Mouse (Mus musculus): ENCODE measurements around the gene Flrt3.

The Flrt3 gene

DNA sequence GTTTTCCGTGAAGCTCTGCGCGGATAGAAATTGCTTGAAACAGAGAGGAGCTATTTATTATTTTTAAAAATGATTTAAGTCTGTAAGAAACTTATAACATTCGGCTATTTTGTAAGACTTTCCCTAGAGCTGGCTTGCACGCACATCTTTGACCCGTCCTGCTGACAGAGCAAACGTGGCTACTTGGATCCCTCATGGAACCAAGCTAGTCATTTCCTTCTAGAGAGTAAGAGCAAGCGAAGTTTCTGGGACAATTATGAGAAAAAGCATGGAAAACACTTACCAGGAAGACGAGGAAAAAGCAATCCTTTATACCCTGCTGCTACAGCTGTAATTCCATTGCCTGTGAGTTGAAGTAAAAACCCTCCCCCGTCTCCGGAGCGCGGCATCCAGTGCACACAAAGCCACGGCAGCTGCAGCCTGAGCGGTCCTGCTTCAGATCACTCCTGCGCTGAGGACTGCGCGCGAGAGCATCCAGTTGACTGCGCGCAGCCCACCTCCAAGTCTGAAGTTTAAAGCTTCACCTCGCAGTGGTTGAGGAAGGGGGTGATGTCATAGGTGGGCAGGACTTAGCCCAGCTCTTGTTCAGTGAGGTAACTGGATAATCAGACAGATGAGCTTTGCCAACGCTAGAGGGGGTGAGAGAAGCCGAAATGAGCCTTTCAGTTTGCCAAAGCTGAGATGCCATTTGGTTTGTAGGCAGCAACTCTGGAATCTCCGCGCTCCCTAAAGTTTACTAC is at the start of gene Flrt3:
Gene Flrt3, minus strand, starts transcription at position 507 of the 740 bp plus-strand sequence.
- peak; percentile 96 for DNase-seq

DNA sequence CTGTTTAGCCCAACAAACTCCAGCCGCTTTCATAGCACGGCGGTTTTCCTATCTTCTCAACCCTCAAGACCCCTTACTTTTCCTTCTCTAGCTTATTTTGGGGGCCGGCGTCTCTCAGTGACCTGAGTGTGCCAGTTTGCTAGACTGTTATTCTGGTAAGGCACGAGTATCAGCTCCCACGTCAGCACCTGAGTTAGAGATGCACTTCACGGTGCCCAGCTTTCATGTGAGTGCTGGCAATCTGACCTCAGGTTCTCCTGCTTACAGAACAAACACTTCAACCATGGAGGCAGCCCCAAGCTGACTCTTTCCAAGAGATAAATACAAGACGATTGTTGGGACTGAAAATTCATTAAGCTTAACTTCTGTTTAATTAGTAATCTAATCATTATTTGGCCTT is 46.1 kb upstream of the Flrt3 start:
- DNase-seq, result no peak

DNA sequence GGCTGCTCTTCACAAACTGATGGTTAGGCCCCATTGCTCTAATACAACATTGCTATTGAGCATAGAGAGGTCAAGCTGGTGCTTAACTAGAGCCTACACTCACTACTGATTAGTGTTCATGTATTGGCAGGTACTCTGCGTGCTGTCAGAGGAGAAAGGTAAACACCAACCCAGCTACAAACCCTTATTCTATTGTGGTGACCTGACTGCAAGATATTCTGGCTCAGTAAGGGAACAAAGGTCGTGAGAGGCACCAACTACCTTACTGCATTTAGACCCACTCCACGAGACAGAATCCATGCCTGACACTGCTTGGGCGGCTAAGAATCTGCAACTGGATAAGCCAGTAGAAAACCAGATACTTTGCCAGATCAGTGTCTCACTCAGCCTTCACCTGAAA is 44.6 kb upstream of the Flrt3 start:
- no peak for DNase-seq

DNA sequence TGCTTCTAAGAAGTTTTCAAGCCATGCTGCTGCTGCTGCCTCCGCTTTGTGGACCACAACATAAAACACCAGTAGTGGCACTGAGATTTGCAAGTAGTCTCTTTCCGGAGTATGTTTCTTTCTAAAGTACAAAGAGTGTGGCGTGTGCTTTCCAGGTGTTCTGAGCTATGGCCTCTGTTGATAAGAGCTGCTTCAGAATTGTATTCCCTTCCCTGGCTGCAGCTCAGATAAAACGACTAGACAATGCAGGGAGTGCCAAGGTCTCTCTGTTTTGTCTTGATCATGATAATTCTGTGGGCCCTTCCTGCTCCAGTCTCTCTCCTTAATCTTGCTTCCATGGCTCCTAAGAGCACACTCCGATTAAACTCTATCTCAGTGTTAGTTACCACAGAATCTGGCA is 36.3 kb upstream of the Flrt3 start:
- DNase-seq, result no peak

DNA sequence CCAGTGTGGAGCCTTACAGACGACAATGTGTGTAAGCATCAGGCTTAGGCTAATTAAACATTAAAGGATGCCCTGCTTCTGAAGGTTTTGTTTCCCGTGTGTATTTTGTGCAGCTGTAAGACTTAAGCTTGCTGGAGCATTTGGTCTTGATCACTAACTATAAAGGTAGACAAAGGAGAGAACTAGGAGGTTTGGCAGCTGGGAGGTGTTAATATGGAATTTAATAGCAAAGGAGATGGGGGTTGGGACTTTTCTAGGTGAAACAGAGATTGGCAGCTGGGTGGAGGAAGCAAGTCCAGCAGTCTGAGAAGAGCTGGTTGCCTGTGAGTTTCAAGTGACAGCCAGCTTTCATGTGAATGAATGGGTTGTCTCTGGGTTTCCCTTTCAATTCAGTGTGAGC is 34.0 kb upstream of the Flrt3 start:
- no peak for DNase-seq

DNA sequence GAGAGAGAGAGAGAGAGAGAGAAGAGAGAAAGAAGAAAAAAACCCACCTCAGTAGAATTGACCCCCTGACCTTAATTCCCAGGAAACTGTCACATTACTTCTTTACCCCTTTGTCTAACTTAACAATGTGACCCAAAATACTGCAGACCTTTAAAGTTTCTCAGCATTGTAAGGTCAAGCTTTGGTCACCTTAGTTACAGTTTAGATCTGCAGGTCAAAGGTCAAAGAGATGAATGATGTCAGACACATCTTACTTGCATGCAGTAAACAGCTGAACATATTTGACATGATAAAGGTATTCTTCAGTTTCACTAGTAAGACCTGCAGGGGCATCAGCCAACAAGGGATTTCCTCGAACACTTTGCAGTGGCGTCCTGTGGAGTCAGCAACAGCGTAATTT is 32.9 kb upstream of the Flrt3 start:
- no peak for DNase-seq

DNA sequence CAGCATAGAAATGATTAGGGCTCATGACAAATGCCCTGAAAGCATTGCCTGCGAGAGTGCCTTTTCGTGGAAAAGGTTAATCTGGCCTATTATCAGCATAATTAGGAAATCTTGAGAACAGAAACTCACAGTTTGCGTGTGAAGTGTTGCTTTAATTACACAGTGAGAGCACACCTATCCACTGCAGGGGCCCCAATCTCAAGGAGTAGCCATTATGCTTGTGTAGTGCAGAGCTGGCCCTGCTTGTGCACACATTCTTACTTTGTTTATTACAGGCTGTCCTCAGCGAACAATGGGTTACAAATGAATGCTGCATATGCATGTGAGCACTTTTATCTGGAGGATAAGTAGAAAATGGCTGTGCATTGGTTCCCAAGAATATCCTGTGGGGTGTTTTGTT is 32.1 kb upstream of the Flrt3 start:
- no peak for DNase-seq

DNA sequence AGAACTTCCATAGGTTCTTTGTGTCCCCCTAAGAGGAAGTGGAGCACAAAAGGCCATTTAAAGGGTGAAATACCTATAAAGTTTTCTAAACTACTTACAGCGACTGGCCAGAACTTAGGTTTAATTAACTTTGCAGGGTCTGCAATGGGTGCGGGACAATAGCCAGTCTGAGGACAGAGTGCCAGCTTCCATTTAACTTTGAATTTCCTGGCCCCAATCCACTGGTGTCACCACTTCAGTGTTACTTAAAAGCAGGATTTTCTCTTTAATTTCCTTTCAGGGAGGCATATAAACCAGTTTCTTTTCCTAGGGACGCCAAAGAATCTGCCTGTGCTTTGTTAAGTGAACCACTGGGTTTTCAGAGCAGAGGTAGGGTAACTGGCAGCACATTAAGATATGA is 27.3 kb upstream of the Flrt3 start:
- DNase-seq, result no peak

DNA sequence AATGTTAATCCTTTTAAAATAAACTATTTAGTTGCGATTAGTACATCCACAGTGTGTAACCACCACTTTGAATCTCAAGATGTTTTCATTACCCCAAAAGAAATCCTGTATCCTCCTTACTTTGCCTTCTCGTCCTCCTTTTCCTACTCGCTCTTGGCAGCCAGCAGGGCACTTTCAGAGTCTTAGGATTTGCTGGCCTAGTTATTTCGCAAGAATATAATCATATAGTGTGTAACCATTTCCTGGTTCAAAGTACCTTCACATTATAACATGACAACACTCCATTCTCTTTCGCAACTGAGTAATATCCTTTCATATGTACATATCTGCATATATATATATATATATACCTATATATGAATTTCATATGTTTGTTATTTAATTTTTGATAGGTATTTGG is 22.6 kb upstream of the Flrt3 start:
- no peak for DNase-seq

DNA sequence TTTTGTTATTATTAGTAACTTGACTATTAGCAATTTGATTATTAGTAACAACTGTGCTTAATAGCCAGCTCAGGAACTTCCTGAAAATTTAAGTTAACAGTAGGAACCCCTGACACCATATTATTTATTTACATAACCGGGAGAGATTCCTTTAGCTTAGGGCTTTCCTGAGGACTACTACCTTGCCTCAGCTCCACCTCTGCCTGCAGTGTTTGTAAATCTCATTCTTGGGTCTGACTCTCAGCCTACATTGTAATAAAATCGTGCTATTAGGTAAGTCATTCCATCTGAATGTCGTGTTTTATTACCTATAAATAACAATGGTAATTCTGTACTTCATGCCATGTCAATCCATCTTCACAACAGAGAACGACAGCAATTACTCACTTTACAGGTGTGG is 21.2 kb upstream of the Flrt3 start:
- DNase-seq, result no peak

DNA sequence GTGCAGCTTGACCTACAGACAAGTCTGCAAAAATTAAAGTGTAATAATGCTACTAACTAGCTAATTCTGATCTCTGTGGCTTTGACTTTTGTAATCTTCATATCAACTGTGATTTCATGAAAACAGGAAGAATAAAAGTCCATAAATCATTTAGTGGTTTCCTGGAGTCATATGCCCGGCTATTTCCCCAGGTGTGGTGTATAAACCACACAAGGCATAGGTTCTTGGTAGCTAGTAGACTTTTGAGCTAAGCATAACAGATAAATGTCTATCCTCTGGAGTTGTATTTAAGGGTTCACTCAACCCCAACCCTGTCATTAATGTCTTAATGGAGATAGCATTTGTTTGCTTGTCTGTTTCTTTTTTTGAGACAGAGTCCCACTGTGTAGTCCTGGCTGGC is 20.1 kb upstream of the Flrt3 start:
- DNase-seq, result no peak

DNA sequence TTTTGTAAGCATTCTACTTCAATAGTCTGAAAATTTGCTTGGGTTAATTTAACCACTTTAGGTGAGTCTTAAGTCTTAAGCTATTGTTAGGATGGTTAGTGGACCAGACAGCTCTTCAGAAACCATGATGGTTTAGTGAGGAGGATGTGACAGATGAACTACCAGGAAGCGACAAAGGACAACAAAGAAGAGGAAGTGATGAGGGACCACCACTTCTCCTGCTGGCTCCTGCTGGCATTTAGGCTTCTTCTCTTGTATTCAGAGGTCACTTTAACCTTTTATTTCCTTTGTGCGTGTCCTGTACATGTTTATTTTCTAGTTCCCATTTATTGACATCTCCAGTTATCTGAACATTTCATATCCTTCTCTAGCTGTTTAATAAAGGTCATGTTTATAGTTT is 19.6 kb upstream of the Flrt3 start:
- DNase-seq, result no peak

DNA sequence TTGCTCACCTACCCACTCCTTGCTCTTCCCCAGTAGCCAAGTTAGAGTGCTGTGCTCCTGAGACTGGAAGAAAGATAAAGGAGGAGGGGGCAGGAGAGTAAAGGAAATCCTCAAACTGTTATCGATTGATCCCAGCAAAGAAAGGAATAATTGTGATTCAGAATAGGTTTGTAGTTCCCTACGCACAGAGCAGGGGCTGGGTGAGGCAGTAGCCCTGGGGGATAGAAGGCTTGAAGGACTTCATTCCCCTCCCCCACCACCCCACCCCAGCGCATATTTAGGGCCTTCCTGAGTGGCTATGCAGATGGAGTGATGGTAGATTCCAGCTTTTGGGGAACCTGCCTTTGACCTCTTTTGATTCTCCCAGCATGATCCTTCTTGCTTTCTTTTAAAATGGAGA is 5.5 kb upstream of the Flrt3 start:
- no peak for DNase-seq

DNA sequence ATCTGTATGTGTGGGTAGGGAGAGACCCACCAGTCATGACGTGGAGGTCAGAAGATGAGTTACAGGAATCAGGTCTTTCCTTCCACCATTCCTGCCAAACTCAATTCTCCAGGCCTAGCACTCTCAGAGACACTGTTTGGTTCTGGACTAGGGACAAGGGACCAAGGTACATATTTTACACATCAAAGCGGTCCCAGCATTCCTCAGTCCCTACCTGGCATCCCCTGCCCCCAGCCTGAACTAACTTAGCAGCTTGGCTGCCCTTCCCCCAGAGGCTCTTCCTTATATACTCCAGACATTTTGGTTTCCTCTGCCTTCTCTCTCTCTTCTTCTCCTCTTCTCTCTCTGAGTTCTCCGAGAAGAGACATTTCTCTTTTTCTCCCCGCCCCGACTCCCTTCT is 2.2 kb upstream of the Flrt3 start:
- no peak for DNase-seq

DNA sequence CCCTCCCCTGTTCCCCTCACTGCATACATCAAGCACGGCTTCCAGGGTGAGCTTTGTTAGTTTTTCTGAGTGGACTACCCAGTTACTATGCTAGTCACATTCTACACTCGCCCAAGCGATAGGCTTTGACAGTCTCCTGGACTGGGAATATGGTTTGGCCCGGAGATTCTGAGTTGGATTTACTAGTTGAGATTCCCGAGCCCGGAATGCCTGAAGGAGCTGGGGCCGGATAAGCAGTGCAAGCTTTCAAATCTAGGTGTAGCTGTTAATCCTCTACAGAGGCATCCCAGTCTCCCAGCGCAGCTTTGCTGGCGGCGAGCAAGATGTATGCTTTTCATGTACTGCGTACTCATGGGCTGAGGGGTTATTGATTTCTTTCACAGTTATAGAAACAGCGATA is 812 bp downstream of the Flrt3 start:
- peak; percentile 66 for DNase-seq

DNA sequence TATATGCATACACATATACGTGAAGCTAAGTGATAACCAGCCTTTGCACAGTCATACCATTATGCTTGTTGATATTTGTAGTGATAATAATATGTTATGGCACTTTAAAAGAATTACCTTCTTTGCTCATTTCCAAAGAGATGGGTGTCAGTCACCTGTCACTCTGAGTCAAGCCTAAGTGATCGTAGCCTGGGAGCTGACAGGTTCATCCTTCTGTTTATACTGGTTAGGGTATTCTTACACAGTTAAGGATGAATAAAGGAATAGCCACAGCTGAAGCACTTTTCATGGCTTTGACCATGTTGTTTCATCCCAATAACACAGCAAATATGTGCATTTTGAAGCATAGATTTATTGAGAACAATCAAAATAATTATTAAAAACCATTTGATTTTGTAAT is 1.5 kb downstream of the Flrt3 start:
- no peak for DNase-seq

DNA sequence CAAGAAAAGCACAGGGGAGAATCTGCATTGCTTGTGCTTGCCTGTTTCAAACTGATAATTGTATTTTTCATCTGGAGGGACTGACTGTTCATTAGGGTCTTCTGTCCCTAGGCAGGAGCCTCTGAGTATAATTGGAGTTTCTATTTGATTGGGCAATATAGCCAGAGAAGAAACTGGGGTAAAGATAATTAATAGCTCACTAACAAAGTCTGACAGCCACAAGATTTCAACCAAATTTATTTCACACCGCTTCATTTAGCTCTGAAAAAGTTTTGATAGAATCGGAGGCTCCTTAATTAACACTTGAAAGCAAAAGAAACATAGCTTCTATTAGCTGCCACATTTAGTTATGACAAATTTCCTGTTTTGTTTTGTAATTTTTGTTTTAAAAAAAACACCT is 2.2 kb downstream of the Flrt3 start:
- no peak for DNase-seq

DNA sequence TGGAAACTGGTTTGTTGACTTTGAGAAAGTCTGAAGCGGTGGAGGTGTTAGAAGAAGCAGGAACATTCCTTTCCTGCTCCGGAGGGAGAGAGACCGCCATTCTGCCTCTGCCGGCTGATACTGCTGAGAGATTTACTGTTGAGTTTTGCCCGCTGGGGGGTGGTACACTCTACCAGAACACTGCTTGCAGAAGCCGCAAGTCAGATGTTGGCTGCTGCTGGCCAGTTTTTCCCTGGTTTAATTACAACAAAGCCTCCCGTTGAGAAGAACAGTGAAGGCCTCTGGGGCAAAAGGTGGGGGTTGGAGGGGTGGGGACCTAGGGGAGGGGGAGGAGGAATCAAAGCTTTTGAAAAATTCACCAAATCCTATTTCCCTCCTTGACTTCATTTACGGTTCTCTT is 3.0 kb downstream of the Flrt3 start:
- DNase-seq, result peak; percentile 88

DNA sequence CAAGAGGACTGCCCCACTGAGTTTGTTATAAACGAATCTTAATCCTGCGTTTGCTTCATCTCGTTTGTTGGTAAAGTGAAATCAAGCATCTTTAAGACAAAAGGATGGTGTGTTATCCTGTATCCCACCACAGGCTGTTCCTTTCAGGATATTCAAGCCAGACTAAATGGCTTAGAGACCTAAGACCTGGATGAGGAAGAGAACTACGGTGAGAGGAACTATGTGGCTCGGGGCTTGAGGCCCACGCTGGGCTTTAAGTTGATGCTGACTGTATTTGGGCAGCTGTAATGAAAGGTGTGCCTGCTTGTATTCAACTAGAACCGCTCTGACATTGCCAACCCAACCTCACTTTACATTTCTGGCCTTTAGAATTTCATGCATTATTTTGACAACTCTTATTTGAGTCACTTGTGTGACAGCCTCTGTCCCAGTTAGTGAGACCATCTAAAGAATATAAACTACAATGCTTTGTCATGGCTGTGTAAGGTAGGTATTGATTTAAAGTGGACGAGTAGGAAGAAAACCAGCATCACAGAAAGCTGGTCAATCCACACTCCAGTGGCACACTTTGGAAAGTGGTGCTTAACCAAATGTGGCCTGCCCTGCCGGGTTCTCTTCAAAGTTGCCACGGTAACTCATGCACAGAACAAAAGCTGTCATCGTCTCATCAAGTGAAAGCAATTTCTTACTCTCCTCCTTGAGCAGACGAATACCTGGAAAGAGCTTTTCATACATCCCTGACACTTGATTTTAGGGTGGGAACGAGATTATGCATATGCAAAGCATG is 3.8 kb downstream of the Flrt3 start:
- DNase-seq, result no peak

DNA sequence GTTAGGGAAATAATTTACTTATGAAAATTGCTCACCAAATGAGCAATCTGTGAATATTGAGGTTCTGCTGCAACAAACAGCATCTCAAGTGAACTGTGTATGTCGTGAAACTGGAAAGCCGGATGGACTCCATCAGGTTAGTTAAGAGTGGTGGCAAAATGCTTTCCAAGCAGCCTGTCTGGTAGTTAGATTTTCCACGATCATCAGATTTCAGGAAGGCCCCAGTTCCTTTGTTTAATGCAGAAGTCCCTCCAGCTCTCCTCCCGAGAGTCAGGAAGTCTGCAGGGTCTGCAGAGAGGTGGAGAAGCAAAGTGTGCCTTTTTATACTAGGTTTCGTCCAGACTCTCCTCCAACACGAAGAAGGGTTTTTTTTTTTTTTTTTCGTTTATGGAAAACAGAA is 4.4 kb downstream of the Flrt3 start:
- DNase-seq, result no peak

DNA sequence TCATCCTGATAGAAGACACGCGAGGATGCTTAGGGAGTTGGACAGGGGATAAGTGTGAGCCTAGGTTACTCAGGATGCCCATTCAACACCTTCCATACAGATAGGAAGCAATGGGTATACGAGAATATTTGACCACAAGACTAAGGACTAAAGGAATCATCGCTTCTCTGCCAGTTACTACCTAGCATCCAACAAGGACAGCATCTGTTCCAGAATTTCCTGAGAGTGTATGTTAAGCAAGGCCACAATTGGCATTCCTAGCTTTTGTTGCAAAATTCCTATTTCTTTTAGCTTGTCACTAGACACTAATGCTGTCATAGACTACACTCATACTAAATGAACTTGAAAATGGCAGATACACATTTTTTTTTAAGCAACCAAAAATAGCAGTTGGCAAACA is 6.9 kb downstream of the Flrt3 start:
- no peak for DNase-seq

DNA sequence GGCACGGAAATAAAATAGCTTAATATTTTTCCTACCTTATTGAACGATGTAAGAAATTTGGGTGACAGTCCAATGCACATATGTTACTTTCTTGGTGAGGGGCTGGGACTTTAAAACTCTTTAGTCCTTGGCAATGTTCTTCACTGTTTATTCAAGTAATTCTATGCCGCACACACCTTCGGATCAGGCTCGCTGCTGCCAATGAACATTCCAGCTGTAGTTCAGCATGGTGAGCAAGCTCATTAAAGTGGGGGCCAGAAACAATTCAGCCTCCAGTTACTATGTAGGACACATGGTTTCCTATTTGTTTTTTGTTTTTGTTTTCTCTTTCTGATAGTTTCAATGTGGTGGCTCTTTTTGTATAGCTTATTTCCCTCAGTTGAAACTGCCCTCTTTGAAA is 8.6 kb downstream of the Flrt3 start:
- DNase-seq, result no peak

DNA sequence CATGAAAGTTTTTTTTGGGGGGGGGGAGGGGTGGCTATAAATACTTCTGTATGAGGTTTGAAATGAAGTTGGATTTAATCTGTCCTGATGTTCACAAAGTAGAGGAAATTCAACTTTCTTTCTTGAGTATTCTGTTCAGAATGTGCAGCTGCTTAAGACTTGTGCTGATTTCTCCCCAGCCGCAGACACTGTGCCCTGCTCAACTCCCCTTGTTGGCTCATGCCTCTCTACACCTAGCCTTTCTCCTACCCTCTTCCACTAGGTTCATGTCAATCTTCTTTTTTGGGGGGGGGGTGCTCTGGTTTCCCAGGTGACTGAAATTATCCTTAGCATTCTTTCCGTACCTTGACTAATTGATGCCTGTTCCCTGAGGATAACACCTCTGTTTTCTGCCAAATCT is 17.3 kb downstream of the Flrt3 start:
- no peak for DNase-seq

DNA sequence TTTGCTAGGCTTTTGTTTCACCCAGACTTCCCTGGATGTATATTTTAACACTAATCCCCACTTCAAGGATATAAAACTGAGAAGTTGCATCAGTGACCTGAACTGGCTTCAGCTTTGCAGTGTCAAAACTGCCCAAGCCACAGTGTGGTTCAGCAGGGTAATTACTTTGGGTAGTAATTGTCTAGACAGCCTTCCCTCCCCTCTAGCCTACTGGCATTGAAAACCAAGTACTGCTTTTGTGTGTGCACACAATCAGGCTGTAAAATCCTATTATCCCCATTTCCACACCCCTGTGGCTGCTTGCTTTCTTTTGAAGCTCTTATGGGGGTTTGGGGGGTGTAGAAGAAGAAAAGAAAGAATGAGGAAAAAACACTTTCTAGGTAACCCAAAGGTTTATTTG is 17.8 kb downstream of the Flrt3 start:
- DNase-seq, result no peak
